Mouse (Mus musculus) stomach, postnatal 0 days (tissue): ENCODE measurements around the gene Tnrc6b. TPM values are rescaled to one million over a fixed set of nuclear protein-coding genes. Genes with fewer than 3 reads are reported as not detected.
"Not testable (repeated sequence)": the region's sequence is repeated elsewhere in the genome, so short reads cannot be mapped to it uniquely, and the experiment has no call there.

ENCODE experiments used
- ATAC-seq: fragments of 200-750 bp; cut with Nextera tagmentation; 2 replicates; pipeline ENCODE4 v1.8.0; 2017; ENCODE audit not compliant: low FRiP score, low TSS enrichment
- DNase-seq: peaks from one replicate; pipeline ENCODE4 v3.0.0-alpha.2; 2016; ENCODE audit warnings: low spot score
- H3K27ac ChIP-seq: fragments of 300-500 bp; sonication (generic); replicated peaks from 2 replicates; pipeline ENCODE4 v1.5.1; 2014; ENCODE audit warnings: mild to moderate bottlenecking, control low read depth
- H3K27me3 ChIP-seq: fragments of 300-500 bp; sonication (generic); 2 replicates; pipeline ENCODE4 v1.6.1; 2014; ENCODE audit warnings: low read length; ENCODE audit not compliant: control insufficient read depth, insufficient read depth
- H3K36me3 ChIP-seq: fragments of 300-500 bp; sonication (generic); 2 replicates; pipeline ENCODE4 v1.6.1; 2014; ENCODE audit warnings: low read length, mixed read lengths; ENCODE audit not compliant: control insufficient read depth, insufficient read depth
- H3K4me1 ChIP-seq: fragments of 300-500 bp; sonication (generic); replicated peaks from 2 replicates; pipeline ENCODE4 v1.6.1; 2014; ENCODE audit warnings: antibody characterized with exemption; ENCODE audit not compliant: control insufficient read depth, insufficient read depth
- H3K4me2 ChIP-seq: fragments of 300-500 bp; sonication (generic); replicated peaks from 2 replicates; pipeline ENCODE4 v1.6.1; 2014; ENCODE audit warnings: low read depth, mild to moderate bottlenecking, control low read depth, moderate library complexity
- H3K4me3 ChIP-seq: fragments of 300-500 bp; sonication (generic); 2 replicates; pipeline ENCODE4 v1.5.1; 2014; ENCODE audit warnings: low read depth, low read length, control low read depth
- H3K9ac ChIP-seq: fragments of 300-500 bp; sonication (generic); 2 replicates; pipeline ENCODE4 v1.6.1; 2014; ENCODE audit warnings: mild to moderate bottlenecking, low read length, control low read depth, mixed read lengths
- H3K9me3 ChIP-seq: fragments of 300-500 bp; sonication (generic); 2 replicates; pipeline ENCODE4 v1.6.1; 2016; ENCODE audit warnings: low read length; ENCODE audit not compliant: control insufficient read depth
- CTCF ChIP-seq: IDR thresholded peaks from 2 replicates; pipeline ENCODE4 v1.5.1; 2016; ENCODE audit warnings: antibody characterized with exemption, low read depth, mild to moderate bottlenecking, moderate library complexity
- EP300 ChIP-seq: optimal IDR thresholded peaks from 2 replicates; pipeline ENCODE3; 2016; ENCODE audit warnings: antibody characterized with exemption
- WGBS: fragments of 180-500 bp; shearing (Covaris S2); extraction: QIAGEN DNeasy Blood & Tissue Kit; methylation state at CpG from one replicate; pipeline ENCODE4 v1.1.7; 2014; 5-methylcytosine and 5-hydroxymethylcytosine counted together
- polyA plus RNA-seq: library from polyadenylated mRNA; unstranded; fragments of >200 nt; fragmentation: Nextera tagmentation; extraction: Ambion mirVana; gene quantifications from 2 replicates; pipeline ENCODE4 v1.2.1, GENCODE M21; 2015

The Tnrc6b gene
- polyA plus RNA-seq, 1 experiment from 2014 or later, result 8.5 TPM

DNA sequence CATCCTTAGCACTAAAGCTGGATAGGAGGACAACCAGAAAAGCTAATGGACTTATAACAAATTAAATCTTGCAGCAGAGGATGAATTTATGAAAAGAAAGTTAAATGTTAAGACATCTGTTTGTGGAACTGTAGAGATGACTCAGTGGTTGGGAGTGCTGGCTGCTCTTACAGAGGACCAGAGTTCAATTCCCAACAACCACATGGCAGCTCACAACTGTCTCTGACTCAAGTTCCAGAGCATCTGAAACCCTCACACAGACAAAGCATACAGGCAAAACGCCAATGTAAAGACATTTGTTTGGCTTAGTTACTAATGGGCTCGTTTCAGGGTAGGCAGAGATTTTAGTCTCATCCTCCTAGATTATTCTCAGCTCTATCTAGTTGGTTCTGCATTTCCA lies 188.7 kb downstream of the Tnrc6b start:
- no peak for TF ChIP-seq EP300
- ATAC-seq (no peak), DNase-seq (no peak)
- Histone ChIP-seq H3K27me3 (no peaks in the 10 kb centered on the region), H3K4me1 (no peaks in the 10 kb centered on the region), H3K36me3 (peaks cover 23% of the 10 kb centered on the region), H3K9me3 (no peaks in the 10 kb centered on the region), H3K4me2 (no peak overlapping the region), H3K9ac (no peak overlapping the region), H3K27ac (no peak overlapping the region), H3K4me3 (no peak overlapping the region)
- 69% methylated on average over 2 of the region's 2 CpGs for WGBS

- Histone ChIP-seq H3K9me3 (no peaks in the 10 kb centered on the region), H3K4me2 (no peak overlapping the region), H3K27ac (no peak overlapping the region), H3K4me3 (no peak overlapping the region), H3K36me3 (peaks cover 19% of the 10 kb centered on the region), H3K4me1 (no peaks in the 10 kb centered on the region), H3K27me3 (no peaks in the 10 kb centered on the region), H3K9ac (no peak overlapping the region)
- 83% methylated on average over 6 of the region's 6 CpGs for WGBS
- no peak for TF ChIP-seq CTCF
- TF ChIP-seq EP300, result no peak
- ATAC-seq (no peak), DNase-seq (no peak)
Observed at GRCm38 (mm10) chr15:80901806-80902513, 190.8 kb downstream of the Tnrc6b start.

GRCm38 (mm10) chr15:80904776-80905175 lies 193.7 kb downstream of the Tnrc6b start:
- WGBS, result 99% methylated on average over 6 of the region's 6 CpGs
- H3K27ac ChIP-seq, result not testable (repeated sequence)

DNA sequence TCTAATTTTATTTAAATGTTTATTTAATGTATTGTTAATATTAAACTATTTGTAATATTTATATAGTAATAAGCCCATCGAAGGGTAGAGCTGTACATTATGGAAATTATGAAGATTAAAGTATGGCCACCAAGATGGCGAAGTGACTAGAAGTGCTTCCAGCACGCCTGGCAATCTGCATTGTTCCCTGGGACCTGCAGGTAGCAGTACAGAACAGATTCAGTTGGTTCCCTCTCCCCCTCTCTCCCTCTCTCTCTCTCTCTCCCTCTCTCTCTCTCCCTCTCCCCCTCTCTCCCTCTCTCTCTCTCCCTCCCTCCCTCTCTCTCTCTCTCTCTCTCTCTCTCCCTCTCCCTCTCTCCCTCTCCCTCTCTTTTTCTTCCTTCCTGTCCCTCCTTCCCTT lies 199.1 kb downstream of the Tnrc6b start:
- Histone ChIP-seq H3K9ac (no peak overlapping the region), H3K27me3 (no peaks in the 10 kb centered on the region), H3K36me3 (peaks cover 10% of the 10 kb centered on the region), H3K27ac (no peak overlapping the region), H3K4me2 (no peak overlapping the region), H3K9me3 (no peaks in the 10 kb centered on the region), H3K4me1 (no peaks in the 10 kb centered on the region), H3K4me3 (no peak overlapping the region)
- DNase-seq, result no peak
- 89% methylated on average over 3 of the region's 3 CpGs for WGBS
- no peak for ATAC-seq
- no peak for TF ChIP-seq CTCF
- no peak for TF ChIP-seq EP300

More at GRCm38 (mm10) chr15:80904776-80905175, 193.7 kb downstream of the Tnrc6b start:
- H3K4me1 ChIP-seq, H3K4me2 ChIP-seq, ATAC-seq, H3K9ac ChIP-seq, DNase-seq, H3K9me3 ChIP-seq, H3K27me3 ChIP-seq, H3K4me3 ChIP-seq: not testable (repeated sequence)
- H3K36me3 ChIP-seq, result peaks cover 15% of the 10 kb centered on the region

DNA sequence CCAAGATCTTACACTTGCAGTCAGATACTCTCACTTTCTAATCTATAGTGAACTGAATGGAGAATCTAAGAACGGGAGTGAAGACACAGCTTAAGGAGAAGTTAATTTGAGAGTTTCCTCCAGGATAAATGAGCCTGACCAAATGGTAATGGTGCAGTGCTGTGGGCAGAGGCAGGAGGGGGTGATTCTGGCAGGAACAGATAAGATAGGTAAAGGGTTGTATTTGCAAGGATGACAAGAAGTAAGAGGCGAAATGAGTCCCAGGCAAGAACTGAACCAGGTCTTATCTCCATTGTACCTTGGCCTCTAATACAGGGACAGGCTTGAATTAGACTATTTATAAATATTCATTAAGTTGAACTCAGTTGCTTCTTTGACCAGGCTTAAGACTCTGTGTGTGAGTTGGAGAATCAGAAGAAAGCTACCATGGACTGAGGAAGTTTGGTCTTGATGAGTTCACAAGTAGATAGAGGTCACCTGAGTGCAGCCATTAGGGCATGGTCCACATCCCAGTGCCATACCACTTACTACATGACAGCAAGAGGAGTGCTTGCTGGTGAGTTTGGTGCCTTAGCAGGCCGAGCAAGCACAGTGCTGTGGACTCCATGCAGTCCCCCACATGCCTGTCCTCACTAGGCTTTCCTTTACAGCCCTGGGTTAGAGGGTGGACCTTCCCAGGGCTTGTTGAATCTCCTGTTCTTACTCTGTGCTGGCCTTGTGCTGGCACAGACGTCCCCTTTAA lies 199.8 kb downstream of the Tnrc6b start:
- DNase-seq, result no peak
- Histone ChIP-seq H3K4me1 (no peaks in the 10 kb centered on the region), H3K27me3 (no peaks in the 10 kb centered on the region), H3K4me2 (no peak overlapping the region), H3K36me3 (peaks cover 10% of the 10 kb centered on the region), H3K9ac (no peak overlapping the region), H3K9me3 (no peaks in the 10 kb centered on the region), H3K27ac (no peak overlapping the region), H3K4me3 (no peak overlapping the region)
- ATAC-seq, result no peak
- 91% methylated on average over 4 of the region's 4 CpGs for WGBS
- no peak for TF ChIP-seq CTCF
- TF ChIP-seq EP300, result no peak

GRCm38 (mm10) chr15:80912175-80912574 lies 201.1 kb downstream of the Tnrc6b start:
- ATAC-seq (no peak), DNase-seq (no peak)
- H3K9ac ChIP-seq, result no peak overlapping the region
- H3K36me3 ChIP-seq, result peaks cover 8% of the 10 kb centered on the region
- 85% methylated on average over 3 of the region's 3 CpGs for WGBS
- no peak overlapping the region for H3K27ac ChIP-seq
- no peak overlapping the region for H3K4me3 ChIP-seq
- H3K4me1 ChIP-seq, result no peaks in the 10 kb centered on the region
- TF ChIP-seq CTCF (no peak), EP300 (no peak)
- no peak overlapping the region for H3K4me2 ChIP-seq
- H3K9me3 ChIP-seq, result no peaks in the 10 kb centered on the region
- no peaks in the 10 kb centered on the region for H3K27me3 ChIP-seq
